Mouse (Mus musculus): ENCODE measurements around the gene Lmln. TPM values are rescaled to one million over a fixed set of nuclear protein-coding genes. Genes with fewer than 3 reads are reported as not detected.
A peak's percentile ranks its signal among the peaks of the same experiment; 100 is the strongest.

Gene Lmln
- total and polyA plus RNA-seq, 3 experiments = 1.5 to 3.2 (median 2.6) TPM

DNA sequence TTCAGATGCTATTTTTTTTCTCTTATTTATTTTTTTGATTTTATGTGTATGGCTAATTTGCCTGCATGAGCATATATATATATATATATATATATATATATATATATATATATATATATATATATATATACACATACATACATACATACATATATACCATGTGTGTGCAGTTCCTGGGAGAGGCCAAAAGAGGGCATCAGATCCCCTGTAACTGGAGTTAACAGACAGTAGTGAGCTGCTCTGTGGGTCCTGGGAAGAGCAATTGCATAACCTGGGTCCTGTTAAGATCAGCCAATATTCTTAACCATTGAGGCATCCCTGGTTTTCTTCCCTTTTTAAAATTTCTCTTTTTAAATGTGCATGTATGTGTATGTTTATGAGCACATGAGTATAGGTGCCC, 8.6 kb downstream of the Lmln start:
- in situ Hi-C loops (cut with MboI; ENCODE audit: low pct_ligation_motif_present, low pct_unique_long_range_greater_than_20kb, low sequenced_read_pairs) (no loop called here), dilution Hi-C loops (cut with MboI; ENCODE audit: extremely low pct_ligation_motif_present, extremely low pct_unique_long_range_greater_than_20kb, low sequenced_read_pairs) (no loop called here)
- no peak overlapping the region for H3K4me2 ChIP-seq (ENCODE audit: insufficient read depth, low read depth, poor library complexity, severe bottlenecking)
- no peak for TF ChIP-seq RCOR1 (conservative IDR thresholded peaks at IDR 0.05; ENCODE audit: low read depth, low read length)
- TF ChIP-seq CTCF (conservative IDR thresholded peaks at IDR 0.05 in 1 of 2, IDR thresholded peaks at IDR 0.05 in 1 of 2; ENCODE audit: low read depth in 2 of 2, low read length in 2 of 2) = peak in 1 of 2 experiments; percentile 45; a peak in 2 of 4 replicates
- no peak for TF ChIP-seq MAX (IDR thresholded peaks at IDR 0.05; ENCODE audit: low read length)
- TF ChIP-seq RAD21 (IDR thresholded peaks at IDR 0.05; ENCODE audit: low read depth, low read length) = peak; percentile 33
- no peaks in the 10 kb centered on the region for H3K79me2 ChIP-seq (replicated peaks; ENCODE audit: control insufficient read depth, extremely low read depth, insufficient read depth, poor library complexity, severe bottlenecking)
- no peaks in the 10 kb centered on the region for H3K9me3 ChIP-seq (replicated peaks; ENCODE audit: low read length)
- no peak overlapping the region for H3K4me3 ChIP-seq (replicated peaks in 1 of 3; ENCODE audit: low read depth in 2 of 3, low read length in 2 of 3, poor library complexity in 1 of 3)
- H3K27ac ChIP-seq (ENCODE audit: insufficient read depth, low read depth) = no peak overlapping the region
- no peak overlapping the region for H3K9ac ChIP-seq (ENCODE audit: insufficient read depth, low read depth)
- no peak for DNase-seq (ENCODE audit: extremely low read depth)
- peaks cover 3 to 13% of the 10 kb centered on the region in 2 experiments for H3K36me3 ChIP-seq (replicated peaks in 1 of 2; ENCODE audit: control insufficient read depth in 1 of 2, insufficient read depth in 1 of 2, low read length in 1 of 2)
- no peaks in the 10 kb centered on the region for H3K27me3 ChIP-seq (replicated peaks)
- H3K4me1 ChIP-seq (ENCODE audit: control insufficient read depth in 1 of 2, insufficient read depth in 2 of 2) = peaks cover 8 to 41% of the 10 kb centered on the region in 2 experiments; a peak in 3 of 4 replicates

DNA sequence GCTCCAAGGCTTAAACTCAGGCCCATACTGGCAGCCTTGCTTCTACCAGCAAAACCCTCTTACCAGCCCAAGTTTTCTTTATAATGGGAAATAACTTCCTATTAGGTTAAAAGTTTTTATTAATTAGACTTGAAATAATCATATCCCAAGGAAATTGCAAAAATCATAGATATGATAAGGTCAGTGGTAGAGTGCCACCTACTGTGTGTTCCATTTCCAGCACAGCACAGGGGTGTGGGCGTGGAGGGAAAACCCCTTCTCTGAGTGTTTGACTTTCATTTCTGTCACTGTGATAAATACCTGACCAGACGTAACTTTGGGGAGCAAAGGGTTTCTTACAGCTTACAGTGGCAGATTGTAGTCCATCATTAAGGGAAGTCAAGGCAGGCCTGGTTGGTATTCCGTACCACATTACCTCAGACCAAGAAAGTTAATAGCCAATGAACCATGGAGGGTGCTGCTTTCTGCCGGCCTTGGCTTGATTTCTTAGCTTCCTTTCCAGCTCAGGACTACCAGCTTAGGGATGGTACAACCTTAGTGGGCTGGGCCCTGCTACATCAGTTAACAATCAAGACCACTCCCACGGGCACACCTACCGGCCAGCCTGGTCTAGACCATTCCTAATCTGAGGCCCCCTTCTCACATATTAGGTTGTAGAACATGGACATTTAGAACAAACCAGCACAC, 10.7 kb downstream of the Lmln start:
- peak overlapping the region; percentile 3; the same call in 1 of the 2 replicates for H3K27ac ChIP-seq (ENCODE audit: insufficient read depth, low read depth)
- H3K4me2 ChIP-seq (ENCODE audit: insufficient read depth, low read depth, poor library complexity, severe bottlenecking) = peak overlapping the region; percentile 72; the same call in 1 of the 2 replicates
- H3K9ac ChIP-seq (ENCODE audit: insufficient read depth, low read depth) = 0 out of 2 replicates have a peak overlapping the region, but pooled peaks have one; percentile 25
- dilution Hi-C loops (cut with MboI; ENCODE audit: extremely low pct_ligation_motif_present, extremely low pct_unique_long_range_greater_than_20kb, low sequenced_read_pairs) = no loop called here
- H3K4me1 ChIP-seq (ENCODE audit: control insufficient read depth in 1 of 2, insufficient read depth in 2 of 2) = peaks cover 12 to 56% of the 10 kb centered on the region in 2 experiments
- H3K79me2 ChIP-seq (replicated peaks; ENCODE audit: control insufficient read depth, extremely low read depth, insufficient read depth, poor library complexity, severe bottlenecking) = no peaks in the 10 kb centered on the region
- no peaks in the 10 kb centered on the region for H3K9me3 ChIP-seq (replicated peaks; ENCODE audit: low read length)
- no peak for TF ChIP-seq NELFE (IDR thresholded peaks at IDR 0.05; ENCODE audit: low read depth, low read length)
- peak; percentile 66 for TF ChIP-seq RAD21 (IDR thresholded peaks at IDR 0.05; ENCODE audit: low read depth, low read length)
- peak; percentile 74 for TF ChIP-seq IRF4 (IDR thresholded peaks at IDR 0.05; ENCODE audit: low read depth, low read length)
- TF ChIP-seq MEF2A (IDR thresholded peaks at IDR 0.05; ENCODE audit: borderline replicate concordance, low read depth, low read length) = peak; percentile 81
- peak; percentile 54 for TF ChIP-seq SMC3 (IDR thresholded peaks at IDR 0.05; ENCODE audit: low read depth, low read length)
- TF ChIP-seq CTCF (conservative IDR thresholded peaks at IDR 0.05 in 1 of 2, IDR thresholded peaks at IDR 0.05 in 1 of 2; ENCODE audit: low read depth in 2 of 2, low read length in 2 of 2) = peak in 1 of 2 experiments; percentile 82; a peak in 3 of 4 replicates
- no peak for TF ChIP-seq USF2 (conservative IDR thresholded peaks at IDR 0.05; ENCODE audit: low read depth, low read length)
- TF ChIP-seq TCF12 (IDR thresholded peaks at IDR 0.05; ENCODE audit: low read depth, low read length) = 0 out of 2 replicates have a peak, but pooled peaks have one; percentile 34
- TF ChIP-seq TBP (conservative IDR thresholded peaks at IDR 0.05; ENCODE audit: low read depth, low read length) = no peak; the same call in 1 of the 2 replicates
- peak; percentile 47; the same call in 1 of the 2 replicates for TF ChIP-seq E2F4 (IDR thresholded peaks at IDR 0.05; ENCODE audit: insufficient replicate concordance, low read depth, low read length)
- TF ChIP-seq EP300 (IDR thresholded peaks at IDR 0.05; ENCODE audit: low read length) = peak; percentile 76
- TF ChIP-seq ZKSCAN1 (IDR thresholded peaks at IDR 0.05; ENCODE audit: borderline replicate concordance, low read depth, low read length) = peak; percentile 97
- 0 out of 2 replicates have a peak, but pooled peaks have one; percentile 59 for TF ChIP-seq MAX (IDR thresholded peaks at IDR 0.05; ENCODE audit: low read length)
- TF ChIP-seq ELF1 (IDR thresholded peaks at IDR 0.05; ENCODE audit: low read depth, low read length) = 0 out of 2 replicates have a peak, but pooled peaks have one; percentile 7
- no peak; the same call in 1 of the 2 replicates for TF ChIP-seq ETS1 (conservative IDR thresholded peaks at IDR 0.05; ENCODE audit: low read depth, low read length)
- TF ChIP-seq HCFC1 (IDR thresholded peaks at IDR 0.05; ENCODE audit: low read depth, low read length) = no peak; the same call in 1 of the 2 replicates
- peak; percentile 63; the same call in 1 of the 2 replicates for TF ChIP-seq MAZ (IDR thresholded peaks at IDR 0.05; ENCODE audit: low read depth, low read length)
- TF ChIP-seq SIN3A (IDR thresholded peaks at IDR 0.05; ENCODE audit: low read length) = peak; percentile 56; the same call in 1 of the 2 replicates
- H3K27me3 ChIP-seq (replicated peaks) = no peaks in the 10 kb centered on the region
- peaks cover 3 to 6% of the 10 kb centered on the region in 2 experiments for H3K36me3 ChIP-seq (replicated peaks in 1 of 2; ENCODE audit: control insufficient read depth in 1 of 2, insufficient read depth in 1 of 2, low read length in 1 of 2)
- DNase-seq (ENCODE audit: extremely low read depth) = peak; percentile 72
- peak overlapping the region; percentile 22 to 49 (median 48) for H3K4me3 ChIP-seq (replicated peaks in 1 of 3; ENCODE audit: low read depth in 2 of 3, low read length in 2 of 3, poor library complexity in 1 of 3)
- in situ Hi-C loops (cut with MboI; ENCODE audit: low pct_ligation_motif_present, low pct_unique_long_range_greater_than_20kb, low sequenced_read_pairs) = no loop called here
